Mouse (Mus musculus): Measurements from ENCODE around the gene Hsph1. TPM values are rescaled to one million over a fixed set of nuclear protein-coding genes. Genes with fewer than 3 reads are reported as not detected.

Gene Hsph1
- polyA plus RNA-seq, 2 experiments: 23.5 to 33.5 TPM

GRCm38 (mm10) chr5:149649499-149650178 is 13.5 kb upstream of the Hsph1 start:
- Histone ChIP-seq H3K36me3 (replicated peaks; ENCODE audit: control insufficient read depth, insufficient read depth, low read depth) (no peaks in the 10 kb centered on the region), H3K4me1 (replicated peaks; ENCODE audit: control insufficient read depth in 2 of 2, insufficient read depth in 2 of 2, low read length in 1 of 2) (peaks cover 28 to 33% of the 10 kb centered on the region in 2 experiments), H3K4me2 (ENCODE audit: low read depth) (peak overlapping the region; percentile 64), H3K9ac (replicated peaks) (peak overlapping the region; percentile 60), H3K27me3 (ENCODE audit: control insufficient read depth, insufficient read depth, low read length) (no peaks in the 10 kb centered on the region), H3K27ac (peak overlapping the region; percentile 92), H3K4me3 (ENCODE audit: insufficient read depth in 1 of 2, low read depth in 2 of 2, low read length in 2 of 2) (peak overlapping the region; percentile 8 to 20; a peak in 1 of 4 replicates), H3K9me3 (ENCODE audit: control insufficient read depth, low read length) (no peaks in the 10 kb centered on the region)
- DNase-seq (ENCODE audit: low read depth in 3 of 3, low spot score in 3 of 3): no peak
- TF ChIP-seq CTCF (IDR thresholded peaks at IDR 0.05; ENCODE audit: low read depth): no peak
- TF ChIP-seq EP300 (IDR thresholded peaks at IDR 0.05; ENCODE audit: low read depth): no peak
- peak; percentile 47 for ATAC-seq (ENCODE audit: insufficient read depth)
- WGBS (ENCODE audit: insufficient replicate concordance): 45% methylated on average over 14 of the region's 14 CpGs

- Histone ChIP-seq H3K4me1 (replicated peaks; ENCODE audit: control insufficient read depth in 2 of 2, insufficient read depth in 2 of 2, low read length in 1 of 2) (peaks cover 28 to 34% of the 10 kb centered on the region in 2 experiments), H3K4me2 (ENCODE audit: low read depth) (peak overlapping the region; percentile 64), H3K27me3 (ENCODE audit: control insufficient read depth, insufficient read depth, low read length) (no peaks in the 10 kb centered on the region), H3K9me3 (ENCODE audit: control insufficient read depth, low read length) (no peaks in the 10 kb centered on the region), H3K36me3 (replicated peaks; ENCODE audit: control insufficient read depth, insufficient read depth, low read depth) (no peaks in the 10 kb centered on the region), H3K27ac (peak overlapping the region; percentile 92), H3K4me3 (ENCODE audit: insufficient read depth in 1 of 2, low read depth in 2 of 2, low read length in 2 of 2) (peak overlapping the region; percentile 1 to 20; a peak in 1 of 4 replicates), H3K9ac (replicated peaks) (peak overlapping the region; percentile 60)
- DNase-seq (ENCODE audit: low read depth in 3 of 3, low spot score in 3 of 3) (peak; percentile 72 to 87 (median 75)), ATAC-seq (ENCODE audit: insufficient read depth) (peak; percentile 94)
- 5% methylated on average over 6 of the region's 6 CpGs for WGBS (ENCODE audit: insufficient replicate concordance)
- TF ChIP-seq CTCF (IDR thresholded peaks at IDR 0.05; ENCODE audit: low read depth) (no peak), EP300 (IDR thresholded peaks at IDR 0.05; ENCODE audit: low read depth) (peak; percentile 82)
Measured at GRCm38 (mm10) chr5:149648895-149649406, 12.8 kb upstream of the Hsph1 start.

- H3K27ac ChIP-seq: peak overlapping the region; percentile 92
- H3K4me3 ChIP-seq (ENCODE audit: insufficient read depth in 1 of 2, low read depth in 2 of 2, low read length in 2 of 2): no peak overlapping the region
- H3K4me1 ChIP-seq (replicated peaks; ENCODE audit: control insufficient read depth in 2 of 2, insufficient read depth in 2 of 2, low read length in 1 of 2): peaks cover 28 to 39% of the 10 kb centered on the region in 2 experiments
- peak overlapping the region; percentile 64 for H3K4me2 ChIP-seq (ENCODE audit: low read depth)
- peak overlapping the region; percentile 60 for H3K9ac ChIP-seq (replicated peaks)
- no peaks in the 10 kb centered on the region for H3K27me3 ChIP-seq (ENCODE audit: control insufficient read depth, insufficient read depth, low read length)
- no peak for DNase-seq (ENCODE audit: low read depth in 3 of 3, low spot score in 3 of 3)
- H3K9me3 ChIP-seq (ENCODE audit: control insufficient read depth, low read length): no peaks in the 10 kb centered on the region
- 35% methylated on average over 4 of the region's 4 CpGs for WGBS (ENCODE audit: insufficient replicate concordance)
- no peaks in the 10 kb centered on the region for H3K36me3 ChIP-seq (replicated peaks; ENCODE audit: control insufficient read depth, insufficient read depth, low read depth)
- ATAC-seq (ENCODE audit: insufficient read depth): no peak
- TF ChIP-seq EP300 (IDR thresholded peaks at IDR 0.05; ENCODE audit: low read depth) (no peak), CTCF (IDR thresholded peaks at IDR 0.05; ENCODE audit: low read depth) (no peak)
Measured at GRCm38 (mm10) chr5:149648196-149648595, 12.0 kb upstream of the Hsph1 start.

GRCm38 (mm10) chr5:149647367-149648115 is 11.4 kb upstream of the Hsph1 start:
- ATAC-seq (ENCODE audit: insufficient read depth) (no peak), DNase-seq (ENCODE audit: low read depth in 3 of 3, low spot score in 3 of 3) (no peak)
- no peaks in the 10 kb centered on the region for H3K9me3 ChIP-seq (ENCODE audit: control insufficient read depth, low read length)
- peaks cover 28 to 39% of the 10 kb centered on the region in 2 experiments for H3K4me1 ChIP-seq (replicated peaks; ENCODE audit: control insufficient read depth in 2 of 2, insufficient read depth in 2 of 2, low read length in 1 of 2)
- no peak overlapping the region for H3K9ac ChIP-seq (replicated peaks)
- no peaks in the 10 kb centered on the region for H3K36me3 ChIP-seq (replicated peaks; ENCODE audit: control insufficient read depth, insufficient read depth, low read depth)
- no peaks in the 10 kb centered on the region for H3K27me3 ChIP-seq (ENCODE audit: control insufficient read depth, insufficient read depth, low read length)
- no peak overlapping the region for H3K4me3 ChIP-seq (ENCODE audit: insufficient read depth in 1 of 2, low read depth in 2 of 2, low read length in 2 of 2)
- H3K4me2 ChIP-seq (ENCODE audit: low read depth): no peak overlapping the region
- 63% methylated on average over 8 of the region's 8 CpGs for WGBS (ENCODE audit: insufficient replicate concordance)
- TF ChIP-seq EP300 (IDR thresholded peaks at IDR 0.05; ENCODE audit: low read depth) (no peak), CTCF (IDR thresholded peaks at IDR 0.05; ENCODE audit: low read depth) (no peak)
- peak overlapping the region; percentile 92 for H3K27ac ChIP-seq

Data from liver, embryonic 14.5 days (tissue).